Mouse (Mus musculus): Measurements from ENCODE around the gene Ace2. TPM values are rescaled to one million over a fixed set of nuclear protein-coding genes. Genes with fewer than 3 reads are reported as not detected.
A peak's percentile ranks its signal among the peaks of the same experiment; 100 is the strongest.

The Ace2 gene
- polyA plus RNA-seq, 1 experiment from 2014 or later, result 62.8 TPM

DNA sequence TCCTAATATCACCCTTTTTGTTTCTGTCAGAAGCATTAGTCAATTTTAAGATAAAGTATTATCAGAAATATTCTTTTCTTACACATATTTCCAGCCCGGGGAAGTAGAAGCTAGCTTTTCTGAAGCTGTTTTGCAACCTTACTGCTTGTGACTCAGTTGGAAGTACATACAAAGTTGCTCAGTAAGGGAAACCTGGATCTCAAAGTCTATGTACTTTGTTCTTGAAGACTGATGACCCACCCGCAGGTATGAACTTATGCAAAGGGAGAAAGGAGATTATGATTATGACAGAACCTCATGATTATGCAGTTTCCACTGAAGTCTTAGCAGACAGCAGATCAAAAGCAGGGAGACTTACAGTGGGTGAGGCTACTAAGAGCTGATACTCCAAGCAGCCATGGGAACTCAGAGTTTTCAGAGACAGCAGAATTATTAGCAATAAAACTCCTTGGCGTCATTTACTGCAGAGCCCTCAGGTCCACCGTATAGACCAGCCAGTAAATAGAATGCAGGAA is 3.8 kb upstream of the Ace2 start:
- Histone ChIP-seq H3K27me3 (peaks cover 40% of the 10 kb centered on the region), H3K9ac (no peak overlapping the region), H3K4me2 (no peak overlapping the region), H3K9me3 (replicated peaks) (no peaks in the 10 kb centered on the region), H3K4me1 (no peaks in the 10 kb centered on the region), H3K27ac (no peak overlapping the region), H3K36me3 (no peaks in the 10 kb centered on the region), H3K4me3 (replicated peaks) (no peak overlapping the region)
- ATAC-seq (replicated peaks; ENCODE audit: low FRiP score), result no peak
- 84% methylated on average over 4 of the region's 4 CpGs for WGBS

GRCm38 (mm10) chrX:164145463-164146250 is 6.5 kb downstream of the Ace2 start:
- WGBS, result 85% methylated on average over 6 of the region's 6 CpGs
- no peak overlapping the region for H3K9ac ChIP-seq
- peaks cover 20% of the 10 kb centered on the region; the same call in 1 of the 2 replicates for H3K27me3 ChIP-seq
- no peak overlapping the region for H3K4me3 ChIP-seq (replicated peaks)
- H3K4me1 ChIP-seq, result no peaks in the 10 kb centered on the region
- H3K4me2 ChIP-seq, result no peak overlapping the region
- no peaks in the 10 kb centered on the region for H3K36me3 ChIP-seq
- ATAC-seq (replicated peaks; ENCODE audit: low FRiP score), result no peak
- H3K9me3 ChIP-seq (replicated peaks), result no peaks in the 10 kb centered on the region
- no peak overlapping the region for H3K27ac ChIP-seq

- peaks cover 11% of the 10 kb centered on the region; the same call in 1 of the 2 replicates for H3K27me3 ChIP-seq
- no peak overlapping the region for H3K4me2 ChIP-seq
- ATAC-seq (replicated peaks; ENCODE audit: low FRiP score), result peak; percentile 66
- no peak overlapping the region for H3K4me3 ChIP-seq (replicated peaks)
- no peaks in the 10 kb centered on the region for H3K36me3 ChIP-seq
- WGBS, result 35% methylated on average over 2 of the region's 2 CpGs
- H3K4me1 ChIP-seq, result no peaks in the 10 kb centered on the region
- no peak overlapping the region for H3K9ac ChIP-seq
- H3K27ac ChIP-seq, result peak overlapping the region; percentile 48; the same call in 1 of the 2 replicates
- no peaks in the 10 kb centered on the region for H3K9me3 ChIP-seq (replicated peaks)
These were observed 13.6 kb downstream of the Ace2 start for GRCm38 (mm10) chrX:164152703-164153102.

- Histone ChIP-seq H3K9ac (no peak overlapping the region), H3K9me3 (replicated peaks) (no peaks in the 10 kb centered on the region), H3K4me3 (replicated peaks) (no peak overlapping the region), H3K4me1 (no peaks in the 10 kb centered on the region), H3K36me3 (no peaks in the 10 kb centered on the region), H3K4me2 (no peak overlapping the region), H3K27me3 (peaks cover 11% of the 10 kb centered on the region; the same call in 1 of the 2 replicates), H3K27ac (no peak overlapping the region)
- no peak for ATAC-seq (replicated peaks; ENCODE audit: low FRiP score)
These were observed 14.5 kb downstream of the Ace2 start for GRCm38 (mm10) chrX:164153606-164154005.

DNA sequence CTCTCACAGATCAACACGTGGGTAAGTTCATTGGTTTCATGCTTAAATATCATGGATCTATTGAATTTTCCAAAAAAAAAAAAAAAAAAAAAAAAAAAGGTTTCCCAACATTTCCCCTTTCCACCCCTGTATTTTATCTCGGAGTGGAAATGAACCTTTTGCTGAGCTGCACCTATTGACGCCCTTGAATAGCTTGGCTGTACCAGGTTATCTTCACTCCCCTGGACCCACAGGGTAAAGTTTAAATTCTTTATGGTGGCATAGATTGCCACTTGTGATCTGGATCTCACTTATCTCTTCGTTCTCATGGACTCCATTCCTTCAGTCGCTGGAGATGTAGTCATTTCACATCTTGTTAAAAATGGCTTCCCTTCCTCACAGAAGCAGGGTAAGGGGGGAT is 15.5 kb downstream of the Ace2 start:
- H3K9me3 ChIP-seq (replicated peaks), result no peaks in the 10 kb centered on the region
- no peak for ATAC-seq (replicated peaks; ENCODE audit: low FRiP score)
- no peak overlapping the region for H3K4me3 ChIP-seq (replicated peaks)
- peaks cover 16% of the 10 kb centered on the region for H3K27me3 ChIP-seq
- no peaks in the 10 kb centered on the region for H3K4me1 ChIP-seq
- no peak overlapping the region for H3K9ac ChIP-seq
- H3K36me3 ChIP-seq, result no peaks in the 10 kb centered on the region
- H3K4me2 ChIP-seq, result no peak overlapping the region
- WGBS, result 82% methylated on average over 5 of the region's 5 CpGs
- H3K27ac ChIP-seq, result no peak overlapping the region

DNA sequence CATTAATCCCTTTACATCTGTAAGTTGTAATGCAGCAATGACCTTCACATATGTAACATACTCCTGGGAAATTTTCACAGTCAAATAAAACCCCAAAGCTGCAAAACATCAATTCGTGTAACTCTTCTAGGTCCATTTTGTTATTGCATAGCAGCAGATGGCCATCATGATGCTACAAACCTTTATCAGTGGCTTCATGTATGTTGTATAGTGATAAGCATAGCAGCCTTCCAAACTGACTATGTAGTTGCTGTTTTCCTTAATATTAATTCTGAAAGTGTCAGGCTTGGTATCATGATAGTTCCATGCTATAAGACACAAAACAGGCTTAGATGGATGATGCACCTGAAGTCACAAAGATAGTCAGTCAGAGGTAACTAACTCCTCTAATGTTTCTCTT is 25.5 kb downstream of the Ace2 start:
- no peak for ATAC-seq (replicated peaks; ENCODE audit: low FRiP score)
- no peak overlapping the region for H3K27ac ChIP-seq

DNA sequence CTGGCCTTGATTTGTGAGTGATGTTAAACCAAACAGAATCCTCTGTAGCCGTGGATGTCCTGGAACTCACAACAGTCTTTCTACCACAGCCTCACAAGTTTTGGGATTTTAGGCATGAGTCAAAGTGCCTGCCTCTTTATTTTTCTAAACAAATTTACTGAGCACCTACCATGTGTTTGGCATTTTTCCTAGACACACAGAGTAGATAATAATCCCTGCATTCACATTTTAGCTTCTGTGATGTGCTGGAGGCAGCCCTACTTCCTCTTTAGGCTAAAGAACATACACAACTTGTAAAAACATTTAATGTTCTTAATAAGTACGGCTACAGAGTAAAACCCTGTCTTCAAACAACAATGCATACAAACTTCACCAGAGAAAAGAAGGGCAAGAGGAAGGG is 31.9 kb downstream of the Ace2 start:
- H3K27ac ChIP-seq, result no peak overlapping the region
- no peak overlapping the region for H3K9ac ChIP-seq
- H3K36me3 ChIP-seq, result no peaks in the 10 kb centered on the region
- no peaks in the 10 kb centered on the region for H3K4me1 ChIP-seq
- H3K4me3 ChIP-seq (replicated peaks), result no peak overlapping the region
- no peak overlapping the region for H3K4me2 ChIP-seq
- ATAC-seq (replicated peaks; ENCODE audit: low FRiP score), result no peak
- H3K27me3 ChIP-seq, result peaks cover 35% of the 10 kb centered on the region
- H3K9me3 ChIP-seq (replicated peaks), result no peaks in the 10 kb centered on the region
- 63% methylated on average over 2 of the region's 2 CpGs for WGBS

More for the DNA sequence above, 25.5 kb downstream of the Ace2 start:
- no peaks in the 10 kb centered on the region for H3K4me1 ChIP-seq
- H3K9me3 ChIP-seq (replicated peaks), result no peaks in the 10 kb centered on the region
- 85% methylated on average over 1 of the region's 1 CpGs for WGBS
- no peak overlapping the region for H3K4me2 ChIP-seq
- no peak overlapping the region for H3K4me3 ChIP-seq (replicated peaks)
- peaks cover 29% of the 10 kb centered on the region for H3K27me3 ChIP-seq
- H3K9ac ChIP-seq, result no peak overlapping the region
- no peaks in the 10 kb centered on the region for H3K36me3 ChIP-seq

- no peak overlapping the region for H3K9ac ChIP-seq
- no peak overlapping the region for H3K4me3 ChIP-seq (replicated peaks)
- WGBS, result 92% methylated on average over 4 of the region's 4 CpGs
- H3K4me1 ChIP-seq, result no peaks in the 10 kb centered on the region
- no peaks in the 10 kb centered on the region for H3K36me3 ChIP-seq
- peaks cover 36% of the 10 kb centered on the region for H3K27me3 ChIP-seq
- no peak overlapping the region for H3K4me2 ChIP-seq
- no peak overlapping the region for H3K27ac ChIP-seq
- H3K9me3 ChIP-seq (replicated peaks), result no peaks in the 10 kb centered on the region
- no peak for ATAC-seq (replicated peaks; ENCODE audit: low FRiP score)
These were observed 34.7 kb downstream of the Ace2 start for GRCm38 (mm10) chrX:164173880-164174279.

GRCm38 (mm10) chrX:164175311-164175710 is 36.2 kb downstream of the Ace2 start:
- Histone ChIP-seq H3K9ac (no peak overlapping the region), H3K9me3 (replicated peaks) (no peaks in the 10 kb centered on the region), H3K4me3 (replicated peaks) (no peak overlapping the region), H3K4me2 (no peak overlapping the region), H3K4me1 (no peaks in the 10 kb centered on the region), H3K27me3 (peaks cover 41% of the 10 kb centered on the region), H3K36me3 (no peaks in the 10 kb centered on the region), H3K27ac (no peak overlapping the region)
- WGBS, result 81% methylated on average over 1 of the region's 1 CpGs
- ATAC-seq (replicated peaks; ENCODE audit: low FRiP score), result no peak

DNA sequence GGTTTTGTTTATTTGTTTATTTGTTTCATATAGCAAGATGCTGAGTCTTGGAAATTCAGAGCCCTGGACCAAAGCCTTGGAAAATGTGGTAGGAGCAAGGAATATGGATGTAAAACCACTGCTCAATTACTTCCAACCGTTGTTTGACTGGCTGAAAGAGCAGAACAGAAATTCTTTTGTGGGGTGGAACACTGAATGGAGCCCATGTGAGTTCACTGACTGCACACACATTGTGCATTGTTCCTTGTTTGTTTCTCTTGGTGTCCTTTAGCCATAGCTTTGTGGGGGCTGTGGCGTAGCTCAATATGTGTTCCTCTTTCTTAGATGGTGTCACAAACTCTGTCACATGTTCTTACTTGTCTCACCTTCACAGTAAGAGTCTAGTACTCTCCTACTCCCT is 36.6 kb downstream of the Ace2 start:
- H3K36me3 ChIP-seq, result no peaks in the 10 kb centered on the region
- no peak for ATAC-seq (replicated peaks; ENCODE audit: low FRiP score)
- H3K27ac ChIP-seq, result no peak overlapping the region
- no peak overlapping the region for H3K4me2 ChIP-seq
- peaks cover 41% of the 10 kb centered on the region for H3K27me3 ChIP-seq
- H3K4me3 ChIP-seq (replicated peaks), result no peak overlapping the region
- 84% methylated on average over 2 of the region's 2 CpGs for WGBS
- H3K9me3 ChIP-seq (replicated peaks), result no peaks in the 10 kb centered on the region
- no peaks in the 10 kb centered on the region for H3K4me1 ChIP-seq
- no peak overlapping the region for H3K9ac ChIP-seq

- H3K9me3 ChIP-seq (replicated peaks), result no peaks in the 10 kb centered on the region
- peaks cover 42% of the 10 kb centered on the region for H3K27me3 ChIP-seq
- no peaks in the 10 kb centered on the region for H3K36me3 ChIP-seq
- WGBS, result 88% methylated on average over 2 of the region's 2 CpGs
- ATAC-seq (replicated peaks; ENCODE audit: low FRiP score), result no peak
- no peak overlapping the region for H3K9ac ChIP-seq
- H3K4me1 ChIP-seq, result no peaks in the 10 kb centered on the region
- no peak overlapping the region for H3K27ac ChIP-seq
- no peak overlapping the region for H3K4me3 ChIP-seq (replicated peaks)
- H3K4me2 ChIP-seq, result no peak overlapping the region
These were observed 39.7 kb downstream of the Ace2 start for GRCm38 (mm10) chrX:164178856-164179255.

GRCm38 (mm10) chrX:164179746-164180145 is 40.6 kb downstream of the Ace2 start:
- no peak overlapping the region for H3K9ac ChIP-seq
- no peak; the same call in 1 of the 2 replicates for ATAC-seq (replicated peaks; ENCODE audit: low FRiP score)
- H3K4me3 ChIP-seq (replicated peaks), result no peak overlapping the region
- 11% methylated on average over 3 of the region's 3 CpGs for WGBS
- no peaks in the 10 kb centered on the region for H3K36me3 ChIP-seq
- no peaks in the 10 kb centered on the region for H3K9me3 ChIP-seq (replicated peaks)
- peaks cover 40% of the 10 kb centered on the region for H3K27me3 ChIP-seq
- H3K27ac ChIP-seq, result no peak overlapping the region
- H3K4me1 ChIP-seq, result no peaks in the 10 kb centered on the region
- no peak overlapping the region for H3K4me2 ChIP-seq

All from kidney, embryonic 15.5 days (tissue).